Mouse (Mus musculus): ENCODE measurements around the gene Fam124b. TPM values are rescaled to one million over a fixed set of nuclear protein-coding genes. Genes with fewer than 3 reads are reported as not detected.

Fam124b gene
- 3.8 and 4.7 TPM in 2 replicates for polyA plus RNA-seq (2015; fragmentation: Nextera tagmentation; extraction: Ambion mirVana)

DNA sequence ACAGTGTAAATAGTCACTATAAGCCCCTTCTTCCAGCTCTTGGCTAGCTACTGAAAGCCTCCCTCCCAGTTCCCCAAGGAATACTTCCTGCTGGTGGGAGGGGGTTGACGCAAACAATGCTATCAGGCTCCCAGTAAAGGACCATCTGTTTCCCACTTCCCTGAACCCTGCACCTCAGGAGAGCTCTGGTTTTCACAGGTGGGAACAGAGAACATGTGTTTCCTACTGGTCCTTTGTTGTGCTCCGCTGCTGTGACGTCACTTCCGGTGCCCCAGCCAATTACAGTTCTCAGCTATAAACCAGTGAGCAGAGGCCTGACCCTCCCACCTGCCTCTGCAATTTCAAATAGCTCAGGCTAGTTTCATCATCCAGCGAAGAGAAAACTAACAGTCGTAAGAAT is at the start of gene Fam124b:
Gene Fam124b, minus strand, starts transcription at position 206 of the 400 bp plus-strand sequence.
- DNase-seq (ENCODE audit: low spot score) = peak; percentile 74
- peak; percentile 92 for ATAC-seq
- H3K4me3 ChIP-seq (ENCODE audit: low read depth, low read length) = no peak within 1 kb of the TSS
- no peaks in the 10 kb centered on the region for H3K27me3 ChIP-seq (replicated peaks; ENCODE audit: insufficient read depth, low read length)
- WGBS = 55% methylated on average over 6 of the region's 6 CpGs
- peak; percentile 96 for TF ChIP-seq EP300 (IDR thresholded peaks at IDR 0.05)
- no peak for TF ChIP-seq CTCF (IDR thresholded peaks at IDR 0.05)
- H3K4me1 ChIP-seq (ENCODE audit: insufficient read depth, low read depth, low read length) = peaks cover 3% of the 10 kb centered on the region; the same call in 1 of the 2 replicates
- H3K27ac ChIP-seq (ENCODE audit: low read length) = peak within 1 kb of the TSS; percentile 49
- H3K9ac ChIP-seq (replicated peaks; ENCODE audit: low read depth) = no peak within 1 kb of the TSS
- no peak within 1 kb of the TSS for H3K4me2 ChIP-seq (replicated peaks; ENCODE audit: low read depth, low read length)
- no peaks in the 10 kb centered on the region for H3K36me3 ChIP-seq (ENCODE audit: insufficient read depth, low read length)
- no peaks in the 10 kb centered on the region for H3K9me3 ChIP-seq (ENCODE audit: low read length)

GRCm38 (mm10) chr1:80260443-80260842 is 42.2 kb upstream of the Fam124b start:
- Histone ChIP-seq H3K4me1 (ENCODE audit: insufficient read depth, low read depth, low read length) (no peaks in the 10 kb centered on the region), H3K4me3 (ENCODE audit: low read depth, low read length) (no peak overlapping the region), H3K9ac (replicated peaks; ENCODE audit: low read depth) (no peak overlapping the region), H3K27me3 (replicated peaks; ENCODE audit: insufficient read depth, low read length) (no peaks in the 10 kb centered on the region), H3K4me2 (replicated peaks; ENCODE audit: low read depth, low read length) (no peak overlapping the region), H3K36me3 (ENCODE audit: insufficient read depth, low read length) (no peaks in the 10 kb centered on the region), H3K9me3 (ENCODE audit: low read length) (no peaks in the 10 kb centered on the region), H3K27ac (ENCODE audit: low read length) (no peak overlapping the region)
- DNase-seq (ENCODE audit: low spot score) (no peak), ATAC-seq (no peak)
- WGBS = 97% methylated on average over 1 of the region's 1 CpGs
- TF ChIP-seq EP300 (IDR thresholded peaks at IDR 0.05) (no peak), CTCF (IDR thresholded peaks at IDR 0.05) (no peak)

GRCm38 (mm10) chr1:80258632-80259031 is 40.4 kb upstream of the Fam124b start:
- H3K36me3 ChIP-seq (ENCODE audit: insufficient read depth, low read length) = no peaks in the 10 kb centered on the region
- no peak overlapping the region for H3K9ac ChIP-seq (replicated peaks; ENCODE audit: low read depth)
- H3K9me3 ChIP-seq (ENCODE audit: low read length) = no peaks in the 10 kb centered on the region
- no peaks in the 10 kb centered on the region for H3K4me1 ChIP-seq (ENCODE audit: insufficient read depth, low read depth, low read length)
- no peaks in the 10 kb centered on the region for H3K27me3 ChIP-seq (replicated peaks; ENCODE audit: insufficient read depth, low read length)
- no peak for TF ChIP-seq EP300 (IDR thresholded peaks at IDR 0.05)
- no peak for TF ChIP-seq CTCF (IDR thresholded peaks at IDR 0.05)
- H3K4me3 ChIP-seq (ENCODE audit: low read depth, low read length) = no peak overlapping the region
- no peak; the same call in 1 of the 2 replicates for ATAC-seq
- H3K4me2 ChIP-seq (replicated peaks; ENCODE audit: low read depth, low read length) = no peak overlapping the region
- no peak for DNase-seq (ENCODE audit: low spot score)
- no peak overlapping the region for H3K27ac ChIP-seq (ENCODE audit: low read length)
- WGBS = 54% methylated on average over 4 of the region's 4 CpGs

GRCm38 (mm10) chr1:80253309-80253708 is 35.0 kb upstream of the Fam124b start:
- Histone ChIP-seq H3K27me3 (replicated peaks; ENCODE audit: insufficient read depth, low read length) (no peaks in the 10 kb centered on the region), H3K9ac (replicated peaks; ENCODE audit: low read depth) (no peak overlapping the region), H3K27ac (ENCODE audit: low read length) (no peak overlapping the region), H3K9me3 (ENCODE audit: low read length) (no peaks in the 10 kb centered on the region), H3K4me1 (ENCODE audit: insufficient read depth, low read depth, low read length) (no peaks in the 10 kb centered on the region), H3K36me3 (ENCODE audit: insufficient read depth, low read length) (no peaks in the 10 kb centered on the region), H3K4me3 (ENCODE audit: low read depth, low read length) (no peak overlapping the region), H3K4me2 (replicated peaks; ENCODE audit: low read depth, low read length) (no peak overlapping the region)
- DNase-seq (ENCODE audit: low spot score) (no peak), ATAC-seq (no peak)
- TF ChIP-seq CTCF (IDR thresholded peaks at IDR 0.05) (no peak), EP300 (IDR thresholded peaks at IDR 0.05) (no peak)

GRCm38 (mm10) chr1:80250247-80250646 is 32.0 kb upstream of the Fam124b start:
- DNase-seq (ENCODE audit: low spot score) (no peak), ATAC-seq (peak; percentile 50; the same call in 1 of the 2 replicates)
- Histone ChIP-seq H3K27me3 (replicated peaks; ENCODE audit: insufficient read depth, low read length) (no peaks in the 10 kb centered on the region), H3K27ac (ENCODE audit: low read length) (no peak overlapping the region), H3K36me3 (ENCODE audit: insufficient read depth, low read length) (no peaks in the 10 kb centered on the region), H3K4me2 (replicated peaks; ENCODE audit: low read depth, low read length) (no peak overlapping the region), H3K9me3 (ENCODE audit: low read length) (no peaks in the 10 kb centered on the region), H3K4me3 (ENCODE audit: low read depth, low read length) (no peak overlapping the region), H3K4me1 (ENCODE audit: insufficient read depth, low read depth, low read length) (no peaks in the 10 kb centered on the region), H3K9ac (replicated peaks; ENCODE audit: low read depth) (no peak overlapping the region)
- TF ChIP-seq CTCF (IDR thresholded peaks at IDR 0.05) = no peak
- TF ChIP-seq EP300 (IDR thresholded peaks at IDR 0.05) = peak; percentile 70
- 47% methylated on average over 5 of the region's 5 CpGs for WGBS

GRCm38 (mm10) chr1:80247131-80247530 is 28.9 kb upstream of the Fam124b start:
- Histone ChIP-seq H3K36me3 (ENCODE audit: insufficient read depth, low read length) (no peaks in the 10 kb centered on the region), H3K9me3 (ENCODE audit: low read length) (no peaks in the 10 kb centered on the region), H3K27me3 (replicated peaks; ENCODE audit: insufficient read depth, low read length) (no peaks in the 10 kb centered on the region), H3K4me2 (replicated peaks; ENCODE audit: low read depth, low read length) (no peak overlapping the region), H3K9ac (replicated peaks; ENCODE audit: low read depth) (no peak overlapping the region), H3K4me3 (ENCODE audit: low read depth, low read length) (no peak overlapping the region), H3K27ac (ENCODE audit: low read length) (no peak overlapping the region), H3K4me1 (ENCODE audit: insufficient read depth, low read depth, low read length) (no peaks in the 10 kb centered on the region)
- ATAC-seq (no peak), DNase-seq (ENCODE audit: low spot score) (no peak)
- no peak for TF ChIP-seq EP300 (IDR thresholded peaks at IDR 0.05)
- TF ChIP-seq CTCF (IDR thresholded peaks at IDR 0.05) = no peak

DNA sequence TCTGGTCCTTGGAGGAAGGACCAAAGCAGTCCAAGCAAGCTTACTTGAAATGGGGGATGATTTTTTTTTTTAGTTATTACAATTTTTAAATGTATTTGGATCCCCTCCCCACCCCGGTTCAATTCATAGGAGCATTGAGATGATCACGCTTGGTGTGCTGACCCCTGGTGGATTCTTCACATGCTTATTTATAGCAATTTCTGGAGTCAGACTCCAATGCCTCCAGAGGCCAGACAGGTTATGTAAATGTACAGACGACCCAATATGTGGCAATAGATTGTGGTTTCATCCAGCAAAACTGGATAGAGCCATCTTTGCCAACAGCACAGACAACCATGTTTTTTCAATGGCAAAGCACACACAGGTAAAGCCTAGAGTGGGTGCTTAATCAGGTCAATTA is 25.9 kb upstream of the Fam124b start:
- 38% methylated on average over 3 of the region's 3 CpGs for WGBS
- Histone ChIP-seq H3K36me3 (ENCODE audit: insufficient read depth, low read length) (no peaks in the 10 kb centered on the region), H3K9me3 (ENCODE audit: low read length) (no peaks in the 10 kb centered on the region), H3K9ac (replicated peaks; ENCODE audit: low read depth) (no peak overlapping the region), H3K4me3 (ENCODE audit: low read depth, low read length) (no peak overlapping the region), H3K27ac (ENCODE audit: low read length) (no peak overlapping the region), H3K4me2 (replicated peaks; ENCODE audit: low read depth, low read length) (no peak overlapping the region), H3K4me1 (ENCODE audit: insufficient read depth, low read depth, low read length) (no peaks in the 10 kb centered on the region), H3K27me3 (replicated peaks; ENCODE audit: insufficient read depth, low read length) (no peaks in the 10 kb centered on the region)
- DNase-seq (ENCODE audit: low spot score) (no peak), ATAC-seq (no peak)
- TF ChIP-seq EP300 (IDR thresholded peaks at IDR 0.05) (no peak), CTCF (IDR thresholded peaks at IDR 0.05) (peak; percentile 60)

Data from lung, postnatal 0 days (tissue).